Mouse (Mus musculus) ES-Bruce4 (cell line): ENCODE data around the gene Hoxd4. TPM values are rescaled to one million over a fixed set of nuclear protein-coding genes. Genes with fewer than 3 reads are reported as not detected.

ENCODE experiments used
- H3K27ac ChIP-seq: 2 replicates; pipeline ENCODE4 v1.5.1; 2012; ENCODE audit warnings: low read length, inconsistent platforms; ENCODE audit not compliant: insufficient read depth
- H3K27me3 ChIP-seq: 2 replicates; pipeline ENCODE4 v1.6.1; 2012; ENCODE audit warnings: mild to moderate bottlenecking, low read length, inconsistent platforms; ENCODE audit not compliant: control insufficient read depth, poor library complexity, insufficient read depth, severe bottlenecking
- H3K36me3 ChIP-seq: 2 replicates; pipeline ENCODE4 v1.6.1; 2012; ENCODE audit warnings: inconsistent platforms, mild to moderate bottlenecking, low read length, moderate library complexity; ENCODE audit not compliant: control insufficient read depth, poor library complexity, insufficient read depth, severe bottlenecking
- H3K4me1 ChIP-seq: one replicate; pipeline ENCODE4 v1.8.1; 2011; ENCODE audit warnings: low read length; ENCODE audit not compliant: control insufficient read depth, insufficient read depth
- H3K4me3 ChIP-seq: 2 replicates; pipeline ENCODE4 v1.5.1; 2011; ENCODE audit warnings: low read depth, mild to moderate bottlenecking, low read length
- H3K9ac ChIP-seq: 2 replicates; pipeline ENCODE4 v1.6.1; 2012; ENCODE audit warnings: low read depth, mild to moderate bottlenecking, inconsistent platforms; ENCODE audit not compliant: poor library complexity, severe bottlenecking
- H3K9me3 ChIP-seq: replicated peaks from 2 replicates; pipeline ENCODE4 v1.6.1; 2012; ENCODE audit warnings: mild to moderate bottlenecking, low read length, inconsistent platforms; ENCODE audit not compliant: control insufficient read depth, poor library complexity, insufficient read depth, severe bottlenecking
- CTCF ChIP-seq: IDR thresholded peaks from one replicate; pipeline ENCODE4 v1.8.1; 2011; ENCODE audit warnings: low read depth, low read length
- EP300 ChIP-seq: IDR thresholded peaks from 2 replicates; pipeline ENCODE4 v1.6.1; 2011; ENCODE audit warnings: low read depth, low read length; ENCODE audit not compliant: insufficient read depth
- POLR2A ChIP-seq: IDR thresholded peaks from one replicate; pipeline ENCODE4 v1.8.1; 2011; ENCODE audit warnings: low read length; ENCODE audit not compliant: insufficient read depth
- polyA plus RNA-seq: library from polyadenylated mRNA; stranded (reverse); fragments of >200 nt; gene quantifications from 2 replicates; pipeline ENCODE4 v1.2.4, GENCODE M21; 2011; ENCODE audit warnings: low read depth; ENCODE audit not compliant: missing spikeins, insufficient read depth, insufficient read length

The Hoxd4 gene
- polyA plus RNA-seq, 1 experiment = 0.40 TPM

- no peak overlapping the region for H3K27ac ChIP-seq
- H3K9ac ChIP-seq = 0 out of 2 replicates have a peak overlapping the region, but pooled peaks have one; percentile 33
Measured at GRCm38 (mm10) chr2:74672481-74673362, 39.0 kb upstream of the Hoxd4 start.

GRCm38 (mm10) chr2:74673835-74674425 lies 37.8 kb upstream of the Hoxd4 start:
- H3K36me3 ChIP-seq = no peaks in the 10 kb centered on the region
- H3K27me3 ChIP-seq = peaks cover 60% of the 10 kb centered on the region
- no peak overlapping the region for H3K4me3 ChIP-seq
- no peak for TF ChIP-seq CTCF
- no peak for TF ChIP-seq EP300
- TF ChIP-seq POLR2A = no peak
- H3K9me3 ChIP-seq = no peaks in the 10 kb centered on the region
- peaks cover 2% of the 10 kb centered on the region for H3K4me1 ChIP-seq
- no peak overlapping the region for H3K9ac ChIP-seq
- no peak overlapping the region for H3K27ac ChIP-seq

More at GRCm38 (mm10) chr2:74672481-74673362, 39.0 kb upstream of the Hoxd4 start:
- TF ChIP-seq POLR2A (no peak), CTCF (peak; percentile 74)
- Histone ChIP-seq H3K4me1 (peaks cover 2% of the 10 kb centered on the region), H3K4me3 (peak overlapping the region; percentile 72), H3K9me3 (no peaks in the 10 kb centered on the region), H3K27me3 (peaks cover 58% of the 10 kb centered on the region), H3K36me3 (no peaks in the 10 kb centered on the region)

- H3K27ac ChIP-seq = no peak within 1 kb of the TSS
- H3K4me3 ChIP-seq = peak within 1 kb of the TSS; percentile 5; the same call in 1 of the 2 replicates
- peaks cover 2% of the 10 kb centered on the region for H3K4me1 ChIP-seq
- H3K9me3 ChIP-seq = no peaks in the 10 kb centered on the region
- peaks cover 56% of the 10 kb centered on the region for H3K27me3 ChIP-seq
- no peaks in the 10 kb centered on the region for H3K36me3 ChIP-seq
- no peak for TF ChIP-seq EP300
- no peak for TF ChIP-seq POLR2A
- TF ChIP-seq CTCF = no peak
- no peak within 1 kb of the TSS for H3K9ac ChIP-seq
Measured at GRCm38 (mm10) chr2:74674881-74675665, 36.7 kb upstream of the Hoxd4 start, which contains the start of gene Hoxd12. Hoxd12 (plus strand) TSS chr2:74675013.

GRCm38 (mm10) chr2:74675666-74676282 lies 36.0 kb upstream of the Hoxd4 start:
- H3K9ac ChIP-seq = no peak overlapping the region
- no peaks in the 10 kb centered on the region for H3K9me3 ChIP-seq
- no peaks in the 10 kb centered on the region for H3K36me3 ChIP-seq
- 0 out of 2 replicates have a peak overlapping the region, but pooled peaks have one; percentile 5 for H3K4me3 ChIP-seq
- no peak overlapping the region for H3K27ac ChIP-seq
- peaks cover 2% of the 10 kb centered on the region for H3K4me1 ChIP-seq
- peaks cover 61% of the 10 kb centered on the region for H3K27me3 ChIP-seq
- no peak for TF ChIP-seq POLR2A
- TF ChIP-seq CTCF = no peak
- no peak for TF ChIP-seq EP300

GRCm38 (mm10) chr2:74676376-74677052 lies 35.2 kb upstream of the Hoxd4 start:
- peaks cover 63% of the 10 kb centered on the region for H3K27me3 ChIP-seq

More at GRCm38 (mm10) chr2:74676376-74677052, 35.2 kb upstream of the Hoxd4 start:
- Histone ChIP-seq H3K27ac (no peak overlapping the region), H3K9me3 (no peaks in the 10 kb centered on the region), H3K4me1 (peaks cover 2% of the 10 kb centered on the region), H3K36me3 (no peaks in the 10 kb centered on the region), H3K4me3 (no peak overlapping the region), H3K9ac (no peak overlapping the region)
- TF ChIP-seq EP300 = no peak
- no peak for TF ChIP-seq POLR2A
- TF ChIP-seq CTCF = no peak
